Mouse (Mus musculus) frontal cortex, adult 2 months (tissue): ENCODE measurements around the gene Hs2st1. TPM values are rescaled to one million over a fixed set of nuclear protein-coding genes. Genes with fewer than 3 reads are reported as not detected.
"Not testable (repeated sequence)": the region's sequence is repeated elsewhere in the genome, so short reads cannot be mapped to it uniquely, and the experiment has no call there.

Experiments
- DNase-seq, 2 experiments: peaks; one replicate each; pipeline ENCODE4 v3.0.0; 2022; ENCODE audit warnings: low spot score in 1 of 2; ENCODE audit errors: extremely low spot score in 1 of 2
- polyA plus RNA-seq: library from polyadenylated mRNA; depleted of rRNA; stranded (reverse); fragments of >200 nt; gene quantifications from 2 replicates; pipeline ENCODE4 v1.2.3, GENCODE M21; 2012; rRNA removed

Gene Hs2st1
- polyA plus RNA-seq, result 21.7 and 22.3 TPM in 2 replicates

DNA sequence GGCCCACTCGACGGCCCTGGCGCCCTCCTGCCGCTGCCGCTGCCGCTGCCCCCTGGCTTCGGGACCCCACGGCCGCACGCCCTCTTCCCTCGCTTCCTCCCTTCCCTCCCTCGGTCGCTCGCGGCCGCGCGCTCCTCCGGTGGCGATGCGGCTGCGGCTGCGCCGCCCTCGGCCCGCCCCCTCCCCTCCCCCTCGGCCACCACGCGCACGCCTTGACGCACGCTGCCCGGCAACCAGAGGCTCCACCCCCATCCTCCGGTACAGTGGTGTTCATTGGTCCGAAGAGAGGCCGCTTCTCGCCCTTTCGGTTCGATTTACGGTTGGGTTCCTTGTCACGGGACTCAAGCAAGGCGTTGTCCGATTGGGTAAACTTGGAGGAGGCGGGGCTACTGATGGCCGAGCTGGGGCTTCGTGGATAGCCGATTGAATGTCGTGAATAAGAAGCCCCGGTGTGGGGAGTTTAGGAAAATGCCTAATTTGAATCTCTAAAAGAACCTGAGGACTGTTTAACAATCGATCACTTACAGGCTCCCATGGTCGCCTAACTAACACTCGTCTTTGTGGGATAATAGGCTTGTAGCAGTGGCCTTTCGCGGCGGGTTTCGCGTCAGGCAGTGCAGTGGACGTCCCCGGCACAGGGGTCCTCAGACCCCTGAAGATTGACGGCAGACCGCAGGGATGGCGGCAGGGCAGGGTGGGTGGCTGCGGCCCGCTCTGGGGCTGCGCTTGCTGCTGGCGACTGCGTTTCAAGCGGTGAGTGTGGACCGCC, at the start of gene Hs2st1, which contains the start of gene Selenof:
TSS of gene Hs2st1 (minus strand) at position 135 of the 769 bp plus-strand sequence.
TSS of gene Selenof (plus strand) at position 258 of the 769 bp plus-strand sequence.
- DNase-seq, result peak; percentile 99

GRCm38 (mm10) chr3:144617633-144618180, 47.7 kb upstream of the Hs2st1 start:
- DNase-seq, result no peak

DNA sequence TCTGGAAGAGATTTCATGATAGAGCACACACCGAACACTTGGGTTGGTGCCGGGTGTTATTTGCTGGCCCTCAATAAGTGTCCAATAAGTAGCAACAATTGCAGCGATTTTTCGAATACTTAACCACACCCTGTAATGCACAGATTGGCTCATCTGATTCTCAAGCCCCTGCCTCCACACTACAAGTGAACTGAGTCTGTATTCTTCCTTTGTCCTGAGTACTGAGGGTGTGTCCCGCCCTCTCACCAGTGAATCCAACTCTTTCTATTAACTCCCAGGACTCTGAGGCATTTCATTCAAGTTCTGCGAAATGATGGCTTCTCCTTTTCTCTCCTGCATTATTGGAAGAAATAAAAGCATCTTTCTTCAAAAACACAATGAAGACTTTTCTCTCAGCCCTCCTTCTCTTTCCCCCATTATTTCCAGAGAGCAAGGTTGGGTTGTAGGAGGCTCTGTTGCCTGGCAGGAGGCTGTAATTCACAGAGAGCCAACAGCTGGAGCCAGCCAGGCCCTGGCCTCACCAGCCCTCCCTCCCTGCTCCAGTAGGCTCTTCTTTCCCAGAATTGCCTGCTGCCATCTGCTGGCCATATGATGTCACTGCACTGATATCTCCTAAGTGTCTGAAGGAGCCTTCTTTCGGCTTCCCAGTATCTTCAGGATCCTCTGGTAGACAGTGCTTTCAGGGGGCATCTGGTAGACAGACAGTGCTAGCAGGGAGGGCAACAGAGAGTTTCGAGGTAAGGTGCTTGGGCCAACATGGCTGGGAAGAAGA, 46.9 kb upstream of the Hs2st1 start:
- peak; percentile 64 to 95 for DNase-seq

GRCm38 (mm10) chr3:144615459-144615858, 45.5 kb upstream of the Hs2st1 start:
- no peak for DNase-seq

DNA sequence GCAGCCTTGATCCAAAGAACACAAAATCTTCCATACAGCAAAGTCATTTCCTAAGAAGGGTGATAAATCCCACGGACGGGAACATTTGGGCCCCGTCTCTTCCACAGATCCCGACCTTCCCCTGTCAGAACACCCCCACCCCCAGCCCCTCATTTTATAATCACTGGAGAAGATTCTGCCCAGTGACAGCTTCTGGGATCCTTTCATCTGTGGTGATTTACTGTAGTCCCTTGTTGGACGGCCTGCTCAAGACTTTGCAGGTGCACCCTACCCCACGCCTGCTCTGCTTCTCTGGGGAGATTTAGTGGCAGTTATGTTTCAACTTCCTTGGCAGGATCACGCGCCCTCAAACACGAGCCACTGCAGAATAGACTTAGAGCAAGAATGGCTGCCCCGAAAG, 44.7 kb upstream of the Hs2st1 start:
- DNase-seq, result no peak

DNA sequence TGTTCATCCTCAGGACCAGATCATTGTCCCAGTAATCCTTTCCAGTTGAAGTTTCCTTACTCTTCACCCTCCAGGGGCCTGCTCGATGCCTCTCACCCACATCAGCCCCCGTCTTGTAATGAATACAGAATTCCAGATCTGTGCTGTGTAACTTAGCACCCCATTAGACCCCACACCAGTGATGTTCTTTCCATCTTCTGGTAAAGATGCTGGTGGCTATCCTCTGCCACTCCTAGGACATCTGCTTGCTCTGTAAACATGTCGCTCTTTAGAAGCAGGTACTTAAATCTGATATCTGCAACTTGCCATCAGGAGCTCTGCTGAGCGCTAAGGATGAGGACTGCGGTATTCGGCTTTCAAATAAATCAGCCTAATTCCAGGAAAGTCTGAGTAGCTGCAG, 44.3 kb upstream of the Hs2st1 start:
- no peak for DNase-seq

DNA sequence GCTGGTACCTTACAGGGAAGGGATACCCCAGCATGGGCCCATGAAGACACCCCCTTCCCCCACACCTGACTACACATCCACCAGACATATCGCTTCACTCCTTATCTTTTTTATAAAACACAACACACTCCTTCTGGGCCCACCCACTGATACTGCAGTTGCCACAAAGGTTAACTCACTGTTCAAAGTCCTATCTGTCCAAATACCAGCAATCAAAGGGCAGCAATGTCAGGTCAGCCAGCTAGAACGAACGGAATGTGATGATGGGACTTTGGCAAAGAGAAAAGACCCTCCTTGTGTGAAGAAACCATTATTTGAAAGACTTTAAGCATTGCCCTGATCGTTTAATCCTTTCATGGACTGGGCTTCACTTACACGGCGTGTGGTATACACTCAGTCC, 42.4 kb upstream of the Hs2st1 start:
- DNase-seq, result no peak

DNA sequence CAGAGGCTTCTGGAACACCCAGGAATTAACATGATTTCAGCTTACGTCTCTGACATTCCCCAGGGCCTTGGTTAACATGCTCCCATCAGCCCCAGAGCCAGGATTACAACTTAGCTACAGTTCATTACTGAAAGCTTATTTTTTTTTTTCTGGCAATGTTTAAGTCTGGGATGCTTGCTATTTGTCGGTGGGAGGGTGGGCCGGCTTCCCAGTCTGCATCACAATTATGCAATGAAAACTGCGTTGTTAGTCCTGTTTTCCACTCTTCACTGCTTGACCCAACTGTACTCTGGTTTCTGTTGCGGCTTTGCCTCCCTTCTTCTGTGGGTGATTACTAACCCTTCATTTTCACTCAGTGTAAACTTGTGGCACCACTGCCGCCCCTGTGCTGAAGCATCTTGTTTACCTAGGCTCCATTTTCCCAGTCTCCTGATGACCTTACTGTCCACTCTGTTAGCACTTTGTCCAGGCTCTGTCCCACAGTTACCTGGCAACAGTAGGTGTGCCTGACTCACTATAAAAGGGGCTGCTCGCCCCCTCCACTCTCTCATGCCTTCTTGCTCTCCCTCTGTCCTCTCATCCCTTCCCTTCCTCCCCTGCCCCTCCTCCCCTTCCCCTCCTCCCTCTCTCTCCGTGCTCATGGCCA, 41.8 kb upstream of the Hs2st1 start:
- DNase-seq, result no peak

- DNase-seq, result no peak
These were observed 40.8 kb upstream of the Hs2st1 start for GRCm38 (mm10) chr3:144610759-144611158.

DNA sequence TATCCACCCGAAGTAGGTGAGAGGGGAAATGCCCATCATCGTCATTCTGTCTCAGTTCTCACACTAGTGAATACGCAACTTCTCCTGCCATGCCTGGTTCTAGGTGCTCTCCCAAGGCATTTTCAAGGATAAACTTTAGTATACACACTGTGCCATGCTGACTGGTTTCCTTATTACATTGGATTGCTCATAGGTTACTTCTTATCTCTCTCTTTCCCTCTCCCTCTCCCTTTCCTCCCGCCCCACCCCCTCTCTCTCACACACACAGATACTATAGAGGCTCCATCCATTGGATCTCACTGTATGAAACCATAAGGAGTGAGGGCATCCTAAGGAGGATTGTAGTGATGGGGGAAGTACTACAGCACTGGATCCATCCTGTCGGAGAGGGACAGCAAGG, 38.1 kb upstream of the Hs2st1 start:
- no peak for DNase-seq

DNA sequence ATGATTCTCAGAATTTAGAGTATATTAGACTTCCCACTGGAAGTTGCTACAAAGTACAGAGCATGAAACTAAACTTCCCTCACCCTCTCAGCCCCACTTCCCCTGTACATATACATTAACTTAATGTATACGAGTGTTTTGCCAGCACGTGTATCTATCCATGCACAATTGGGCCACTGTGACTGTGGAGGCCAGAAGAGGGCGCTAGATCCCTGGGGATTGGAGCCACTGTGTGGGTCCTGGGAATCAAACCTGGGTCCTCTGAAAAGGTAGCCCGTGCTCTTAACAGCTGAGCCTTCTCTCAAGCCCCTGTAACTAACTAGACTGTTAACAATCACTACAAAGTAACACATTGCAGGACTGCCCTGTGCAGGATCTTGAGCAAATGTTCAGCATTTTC, 36.5 kb upstream of the Hs2st1 start:
- DNase-seq, result no peak

DNA sequence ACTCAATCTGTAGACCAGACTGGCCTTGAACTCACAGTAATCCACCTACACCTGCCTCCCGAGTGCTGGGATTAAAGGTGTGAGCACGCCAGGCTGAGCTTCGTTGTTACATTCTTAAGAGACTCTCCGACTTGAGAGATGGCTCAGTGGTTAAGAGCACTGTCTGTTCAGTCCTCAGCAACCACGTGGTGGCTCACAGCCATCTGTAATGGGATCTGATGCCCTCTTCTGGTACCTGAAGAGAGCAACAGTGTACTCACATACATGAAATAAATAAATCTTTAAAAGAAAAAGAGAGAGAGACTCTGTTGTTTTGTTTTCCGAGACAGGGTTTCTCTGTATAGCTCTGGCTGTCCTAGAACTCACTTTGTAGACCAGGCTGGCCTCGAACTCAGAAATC, 35.8 kb upstream of the Hs2st1 start:
- not testable (repeated sequence) for DNase-seq

DNA sequence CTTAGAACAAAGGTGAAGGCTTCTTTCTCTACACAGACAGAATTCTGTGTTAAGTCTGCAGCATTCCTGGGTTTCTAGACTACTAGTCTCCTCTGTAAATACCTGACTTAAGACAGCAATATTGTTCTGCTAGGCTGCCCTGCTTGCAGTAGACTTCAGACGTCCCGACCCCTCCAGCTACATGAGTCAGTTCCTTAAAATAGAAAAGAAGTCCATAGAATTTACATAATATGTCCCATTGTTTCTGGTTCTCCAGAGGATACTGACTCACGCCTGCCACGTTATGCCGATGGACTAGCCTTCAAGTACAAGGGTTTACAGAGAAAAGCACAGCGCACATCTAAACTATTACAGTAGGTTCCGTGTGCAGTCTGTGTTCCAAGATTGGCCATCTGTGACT, 34.2 kb upstream of the Hs2st1 start:
- DNase-seq, result no peak

DNA sequence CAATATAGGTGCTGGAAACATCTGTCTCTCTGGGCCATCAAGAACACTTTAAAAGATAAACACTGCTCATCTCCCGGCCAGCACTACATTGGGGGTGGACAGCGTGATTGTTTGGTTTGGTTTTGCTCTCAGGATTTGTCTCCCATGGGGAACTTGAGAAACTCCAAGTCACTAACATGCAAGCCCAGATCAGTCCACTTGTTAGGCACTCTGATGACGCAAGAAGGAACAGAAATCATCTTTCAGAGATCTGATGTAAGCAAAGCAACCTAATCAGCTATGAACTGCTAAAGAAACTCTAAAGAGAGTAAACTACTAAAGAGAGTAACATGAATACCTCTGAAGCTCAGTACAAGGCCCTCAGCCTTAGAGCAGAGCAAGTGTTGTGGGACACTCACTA, 33.6 kb upstream of the Hs2st1 start:
- DNase-seq, result no peak

GRCm38 (mm10) chr3:144602819-144603218, 32.8 kb upstream of the Hs2st1 start:
- DNase-seq, result no peak

GRCm38 (mm10) chr3:144602413-144602812, 32.4 kb upstream of the Hs2st1 start:
- DNase-seq, result no peak

- DNase-seq, result no peak
These were observed 27.9 kb upstream of the Hs2st1 start for GRCm38 (mm10) chr3:144597790-144598467.

GRCm38 (mm10) chr3:144597121-144597520, 27.1 kb upstream of the Hs2st1 start:
- no peak for DNase-seq

DNA sequence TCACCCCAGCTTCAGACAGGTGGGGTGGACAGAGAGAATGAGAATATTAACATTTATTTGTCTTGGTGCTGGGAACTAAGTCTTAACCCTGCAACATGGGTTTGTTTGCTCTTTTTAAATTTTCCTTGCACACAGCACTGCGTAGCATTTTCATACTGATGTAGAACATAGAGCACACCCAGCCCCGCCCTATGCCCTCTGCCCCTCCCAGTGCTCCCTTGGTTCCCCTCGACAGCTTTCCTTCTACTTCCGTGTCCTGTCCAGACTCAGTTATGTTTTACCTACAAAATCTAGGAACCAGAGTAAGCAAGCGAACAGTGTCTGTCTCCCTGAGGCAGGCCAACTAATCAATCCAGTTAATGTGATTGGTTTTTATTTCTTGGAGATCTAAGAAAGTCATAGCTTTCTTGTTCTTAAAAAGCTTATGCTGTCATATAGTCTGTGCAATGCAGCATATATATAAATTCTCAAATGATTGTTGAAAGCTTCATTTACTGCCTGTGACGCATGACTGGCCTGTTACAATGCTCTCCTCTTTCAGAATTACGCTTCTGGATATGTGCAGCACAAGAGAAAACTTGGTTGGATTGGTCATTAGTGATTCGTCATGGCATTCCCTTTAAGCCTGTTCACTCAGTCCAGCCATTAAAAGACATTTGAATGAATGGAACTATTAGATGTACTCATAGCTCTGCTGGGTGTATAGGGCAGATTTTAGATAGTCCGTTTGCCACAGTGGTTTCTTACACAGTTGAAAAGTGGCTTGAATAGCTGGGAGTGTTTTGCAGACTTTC, 23.2 kb upstream of the Hs2st1 start:
- no peak for DNase-seq
